Mouse (Mus musculus): ENCODE data around the gene Ormdl3. TPM values are rescaled to one million over a fixed set of nuclear protein-coding genes. Genes with fewer than 3 reads are reported as not detected.
A peak's percentile ranks its signal among the peaks of the same experiment; 100 is the strongest.

Gene Ormdl3
- polyA plus RNA-seq, 1 experiment from 2014 or later = 9.6 TPM

DNA sequence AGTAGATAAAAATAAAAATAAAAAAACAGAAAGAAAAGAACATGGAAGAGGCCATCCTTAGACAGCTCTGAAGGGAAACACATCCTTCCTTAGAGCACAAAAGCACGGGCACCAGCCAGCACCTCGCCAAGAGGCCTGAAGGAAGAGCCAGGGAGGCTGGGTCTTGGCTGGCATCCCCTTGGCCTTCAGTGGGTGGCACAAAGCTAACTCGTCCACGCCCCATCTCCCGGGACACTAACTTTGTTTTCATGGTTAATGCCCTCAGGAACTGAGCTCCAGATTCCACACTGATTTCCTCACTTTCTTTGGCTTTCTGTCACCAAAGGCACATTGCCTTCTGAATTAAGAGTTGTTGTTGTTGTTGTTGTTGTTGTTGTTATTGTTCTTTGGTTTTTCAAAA lies 9.4 kb downstream of the Ormdl3 start:
- Histone ChIP-seq H3K9ac (ENCODE audit: low read depth, low read length) (no peak overlapping the region), H3K4me1 (ENCODE audit: control insufficient read depth, insufficient read depth, low read length) (peaks cover 33% of the 10 kb centered on the region), H3K27me3 (ENCODE audit: control insufficient read depth, insufficient read depth, low read length) (no peaks in the 10 kb centered on the region), H3K36me3 (ENCODE audit: control insufficient read depth, insufficient read depth, low read length) (peaks cover 4% of the 10 kb centered on the region), H3K4me2 (no peak overlapping the region), H3K9me3 (replicated peaks; ENCODE audit: control insufficient read depth, low read length) (no peaks in the 10 kb centered on the region), H3K27ac (ENCODE audit: low read depth, low read length) (no peak overlapping the region), H3K4me3 (ENCODE audit: low read depth, low read length) (no peak overlapping the region)
- WGBS (ENCODE audit: insufficient replicate concordance) = 81% methylated on average over 5 of the region's 5 CpGs
- no peak for ATAC-seq (replicated peaks; ENCODE audit: insufficient number of reproducible peaks, low FRiP score, low TSS enrichment)

GRCm38 (mm10) chr11:98569461-98569860 lies 17.7 kb downstream of the Ormdl3 start:
- Histone ChIP-seq H3K27ac (ENCODE audit: low read depth, low read length) (no peak overlapping the region), H3K4me3 (ENCODE audit: low read depth, low read length) (no peak overlapping the region), H3K9me3 (replicated peaks; ENCODE audit: control insufficient read depth, low read length) (no peaks in the 10 kb centered on the region), H3K4me2 (no peak overlapping the region), H3K4me1 (ENCODE audit: control insufficient read depth, insufficient read depth, low read length) (no peaks in the 10 kb centered on the region), H3K36me3 (ENCODE audit: control insufficient read depth, insufficient read depth, low read length) (no peaks in the 10 kb centered on the region), H3K27me3 (ENCODE audit: control insufficient read depth, insufficient read depth, low read length) (no peaks in the 10 kb centered on the region), H3K9ac (ENCODE audit: low read depth, low read length) (no peak overlapping the region)
- 76% methylated on average over 6 of the region's 6 CpGs for WGBS (ENCODE audit: insufficient replicate concordance)
- ATAC-seq (replicated peaks; ENCODE audit: insufficient number of reproducible peaks, low FRiP score, low TSS enrichment) = no peak

- WGBS (ENCODE audit: insufficient replicate concordance) = 87% methylated on average over 8 of the region's 8 CpGs
- Histone ChIP-seq H3K27ac (ENCODE audit: low read depth, low read length) (no peak overlapping the region), H3K36me3 (ENCODE audit: control insufficient read depth, insufficient read depth, low read length) (no peaks in the 10 kb centered on the region), H3K4me2 (no peak overlapping the region), H3K27me3 (ENCODE audit: control insufficient read depth, insufficient read depth, low read length) (no peaks in the 10 kb centered on the region), H3K9me3 (replicated peaks; ENCODE audit: control insufficient read depth, low read length) (no peaks in the 10 kb centered on the region), H3K4me1 (ENCODE audit: control insufficient read depth, insufficient read depth, low read length) (no peaks in the 10 kb centered on the region), H3K9ac (ENCODE audit: low read depth, low read length) (no peak overlapping the region), H3K4me3 (ENCODE audit: low read depth, low read length) (no peak overlapping the region)
- no peak for ATAC-seq (replicated peaks; ENCODE audit: insufficient number of reproducible peaks, low FRiP score, low TSS enrichment)
Observed at GRCm38 (mm10) chr11:98568326-98568725, 18.8 kb downstream of the Ormdl3 start.

- WGBS (ENCODE audit: insufficient replicate concordance) = 71% methylated on average over 13 of the region's 13 CpGs
- H3K4me3 ChIP-seq (ENCODE audit: low read depth, low read length) = no peak overlapping the region
- no peaks in the 10 kb centered on the region for H3K27me3 ChIP-seq (ENCODE audit: control insufficient read depth, insufficient read depth, low read length)
- no peak overlapping the region for H3K27ac ChIP-seq (ENCODE audit: low read depth, low read length)
- no peaks in the 10 kb centered on the region for H3K36me3 ChIP-seq (ENCODE audit: control insufficient read depth, insufficient read depth, low read length)
- no peaks in the 10 kb centered on the region for H3K9me3 ChIP-seq (replicated peaks; ENCODE audit: control insufficient read depth, low read length)
- H3K4me2 ChIP-seq = no peak overlapping the region
- no peak overlapping the region for H3K9ac ChIP-seq (ENCODE audit: low read depth, low read length)
- H3K4me1 ChIP-seq (ENCODE audit: control insufficient read depth, insufficient read depth, low read length) = peaks cover 10% of the 10 kb centered on the region; the same call in 1 of the 2 replicates
- ATAC-seq (replicated peaks; ENCODE audit: insufficient number of reproducible peaks, low FRiP score, low TSS enrichment) = no peak
Observed at GRCm38 (mm10) chr11:98563921-98564414, 23.2 kb downstream of the Ormdl3 start.

DNA sequence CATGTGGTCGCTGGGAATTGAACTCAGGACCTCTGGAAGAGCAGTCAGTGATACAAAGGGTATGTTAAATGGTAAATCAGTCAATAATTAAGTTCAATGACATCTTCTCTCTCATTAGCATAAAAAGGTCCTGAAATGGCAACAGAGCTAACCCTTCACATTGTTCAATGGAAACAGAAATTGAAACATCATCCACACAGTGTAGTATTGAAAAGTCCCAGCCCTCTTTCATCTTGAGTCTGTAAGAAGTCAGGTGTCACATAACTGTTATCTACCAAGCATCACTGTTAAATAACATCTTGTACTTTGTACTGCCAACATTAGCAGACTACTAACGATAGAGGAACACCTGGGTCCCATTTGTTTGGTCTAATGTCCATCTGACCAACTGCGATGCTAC lies 24.1 kb downstream of the Ormdl3 start:
- Histone ChIP-seq H3K4me1 (ENCODE audit: control insufficient read depth, insufficient read depth, low read length) (peaks cover 10% of the 10 kb centered on the region; the same call in 1 of the 2 replicates), H3K4me3 (ENCODE audit: low read depth, low read length) (no peak overlapping the region), H3K4me2 (no peak overlapping the region), H3K9me3 (replicated peaks; ENCODE audit: control insufficient read depth, low read length) (no peaks in the 10 kb centered on the region), H3K27ac (ENCODE audit: low read depth, low read length) (no peak overlapping the region), H3K36me3 (ENCODE audit: control insufficient read depth, insufficient read depth, low read length) (no peaks in the 10 kb centered on the region), H3K9ac (ENCODE audit: low read depth, low read length) (no peak overlapping the region), H3K27me3 (ENCODE audit: control insufficient read depth, insufficient read depth, low read length) (no peaks in the 10 kb centered on the region)
- ATAC-seq (replicated peaks; ENCODE audit: insufficient number of reproducible peaks, low FRiP score, low TSS enrichment) = no peak
- 85% methylated on average over 3 of the region's 3 CpGs for WGBS (ENCODE audit: insufficient replicate concordance)

- no peak overlapping the region for H3K4me2 ChIP-seq
- H3K9ac ChIP-seq (ENCODE audit: low read depth, low read length) = no peak overlapping the region
- H3K9me3 ChIP-seq (replicated peaks; ENCODE audit: control insufficient read depth, low read length) = no peaks in the 10 kb centered on the region
- 16% methylated on average over 7 of the region's 7 CpGs for WGBS (ENCODE audit: insufficient replicate concordance)
- no peak overlapping the region for H3K4me3 ChIP-seq (ENCODE audit: low read depth, low read length)
- no peaks in the 10 kb centered on the region for H3K27me3 ChIP-seq (ENCODE audit: control insufficient read depth, insufficient read depth, low read length)
- peaks cover 10% of the 10 kb centered on the region; the same call in 1 of the 2 replicates for H3K4me1 ChIP-seq (ENCODE audit: control insufficient read depth, insufficient read depth, low read length)
- no peak for ATAC-seq (replicated peaks; ENCODE audit: insufficient number of reproducible peaks, low FRiP score, low TSS enrichment)
- H3K36me3 ChIP-seq (ENCODE audit: control insufficient read depth, insufficient read depth, low read length) = no peaks in the 10 kb centered on the region
- H3K27ac ChIP-seq (ENCODE audit: low read depth, low read length) = peak overlapping the region; percentile 10
Observed at GRCm38 (mm10) chr11:98560942-98561341, 26.2 kb downstream of the Ormdl3 start.

DNA sequence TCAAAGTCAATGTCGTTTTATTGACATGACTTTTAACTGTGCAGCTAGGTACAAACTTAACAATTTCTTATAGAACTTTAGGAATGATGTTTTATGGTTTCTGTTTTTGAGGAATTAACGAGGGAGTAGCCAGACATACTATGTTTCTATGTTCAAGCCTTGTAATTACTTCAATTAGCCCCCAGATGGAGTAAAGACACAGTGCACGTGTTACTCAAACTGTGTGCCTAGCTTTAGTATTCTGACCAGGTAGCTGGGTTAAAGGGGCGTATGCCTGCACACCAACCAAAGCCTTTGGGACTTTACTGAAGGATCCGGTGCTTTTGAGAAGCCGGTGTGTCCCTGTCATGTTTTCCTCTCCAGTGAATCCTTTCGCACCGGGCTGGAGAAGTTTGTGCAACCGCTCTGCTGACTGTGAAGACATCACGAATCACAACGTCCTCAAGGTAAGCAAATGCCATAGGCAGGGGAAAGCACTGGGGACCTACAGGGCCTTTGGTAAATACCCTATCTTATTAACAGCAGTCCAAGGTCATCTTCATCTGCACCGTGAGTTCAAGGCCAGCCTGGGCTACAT lies 32.0 kb downstream of the Ormdl3 start:
- WGBS (ENCODE audit: insufficient replicate concordance) = 67% methylated on average over 12 of the region's 12 CpGs
- Histone ChIP-seq H3K27ac (ENCODE audit: low read depth, low read length) (no peak overlapping the region), H3K27me3 (ENCODE audit: control insufficient read depth, insufficient read depth, low read length) (peaks cover under 1% of the 10 kb centered on the region; the same call in 1 of the 2 replicates), H3K9me3 (replicated peaks; ENCODE audit: control insufficient read depth, low read length) (no peaks in the 10 kb centered on the region), H3K4me2 (no peak overlapping the region), H3K36me3 (ENCODE audit: control insufficient read depth, insufficient read depth, low read length) (no peaks in the 10 kb centered on the region), H3K9ac (ENCODE audit: low read depth, low read length) (no peak overlapping the region), H3K4me3 (ENCODE audit: low read depth, low read length) (no peak overlapping the region), H3K4me1 (ENCODE audit: control insufficient read depth, insufficient read depth, low read length) (no peaks in the 10 kb centered on the region)
- ATAC-seq (replicated peaks; ENCODE audit: insufficient number of reproducible peaks, low FRiP score, low TSS enrichment) = no peak

GRCm38 (mm10) chr11:98553966-98554365 lies 33.2 kb downstream of the Ormdl3 start:
- H3K4me2 ChIP-seq = no peak overlapping the region
- H3K4me3 ChIP-seq (ENCODE audit: low read depth, low read length) = no peak overlapping the region
- H3K9ac ChIP-seq (ENCODE audit: low read depth, low read length) = no peak overlapping the region
- H3K36me3 ChIP-seq (ENCODE audit: control insufficient read depth, insufficient read depth, low read length) = no peaks in the 10 kb centered on the region
- no peak for ATAC-seq (replicated peaks; ENCODE audit: insufficient number of reproducible peaks, low FRiP score, low TSS enrichment)
- H3K9me3 ChIP-seq (replicated peaks; ENCODE audit: control insufficient read depth, low read length) = no peaks in the 10 kb centered on the region
- no peak overlapping the region for H3K27ac ChIP-seq (ENCODE audit: low read depth, low read length)
- H3K27me3 ChIP-seq (ENCODE audit: control insufficient read depth, insufficient read depth, low read length) = peaks cover 10% of the 10 kb centered on the region
- no peaks in the 10 kb centered on the region for H3K4me1 ChIP-seq (ENCODE audit: control insufficient read depth, insufficient read depth, low read length)
- whole genome bisulfite sequencing (ENCODE audit: insufficient replicate concordance) = 77% methylated on average over 4 of the region's 4 CpGs

All from heart, embryonic 11.5 days (tissue).